Mouse (Mus musculus): Measurements from ENCODE around the gene Zfp36. TPM values are rescaled to one million over a fixed set of nuclear protein-coding genes. Genes with fewer than 3 reads are reported as not detected.

Zfp36 gene
- total and polyA plus RNA-seq, 2 experiments from 2014 or later, result 3.0 to 3.9 TPM

- no peak for ATAC-seq
- H3K4me2 ChIP-seq (ENCODE audit: low read depth, low read length), result no peak overlapping the region
- no peaks in the 10 kb centered on the region for H3K27me3 ChIP-seq (ENCODE audit: insufficient read depth, low read length)
- H3K9ac ChIP-seq (replicated peaks; ENCODE audit: low read length), result no peak overlapping the region
- no peaks in the 10 kb centered on the region for H3K4me1 ChIP-seq (ENCODE audit: insufficient read depth, low read length)
- no peak overlapping the region for H3K27ac ChIP-seq
- WGBS, result 86% methylated on average over 7 of the region's 7 CpGs
- H3K9me3 ChIP-seq (ENCODE audit: low read length), result no peaks in the 10 kb centered on the region
- DNase-seq (ENCODE audit: low spot score), result no peak
- peaks cover 23% of the 10 kb centered on the region; the same call in 1 of the 2 replicates for H3K36me3 ChIP-seq (ENCODE audit: insufficient read depth, low read length)
- H3K4me3 ChIP-seq (ENCODE audit: low read length), result no peak overlapping the region
- TF ChIP-seq CTCF (IDR thresholded peaks at IDR 0.05; ENCODE audit: low read depth), result no peak
Measured at GRCm38 (mm10) chr7:28386007-28386406, 6.0 kb upstream of the Zfp36 start.

- H3K9me3 ChIP-seq (ENCODE audit: low read length), result no peaks in the 10 kb centered on the region
- H3K9ac ChIP-seq (replicated peaks; ENCODE audit: low read length), result no peak overlapping the region
- no peak for TF ChIP-seq CTCF (IDR thresholded peaks at IDR 0.05; ENCODE audit: low read depth)
- WGBS, result 90% methylated on average over 9 of the region's 9 CpGs
- ATAC-seq (no peak), DNase-seq (ENCODE audit: low spot score) (no peak)
- H3K27me3 ChIP-seq (ENCODE audit: insufficient read depth, low read length), result no peaks in the 10 kb centered on the region
- no peaks in the 10 kb centered on the region for H3K4me1 ChIP-seq (ENCODE audit: insufficient read depth, low read length)
- H3K36me3 ChIP-seq (ENCODE audit: insufficient read depth, low read length), result peaks cover 18% of the 10 kb centered on the region; the same call in 1 of the 2 replicates
- no peak overlapping the region for H3K4me3 ChIP-seq (ENCODE audit: low read length)
- no peak overlapping the region for H3K27ac ChIP-seq
- no peak overlapping the region for H3K4me2 ChIP-seq (ENCODE audit: low read depth, low read length)
Measured at GRCm38 (mm10) chr7:28385196-28385595, 5.1 kb upstream of the Zfp36 start.

GRCm38 (mm10) chr7:28384162-28384561 lies 4.1 kb upstream of the Zfp36 start:
- H3K36me3 ChIP-seq (ENCODE audit: insufficient read depth, low read length), result peaks cover 12% of the 10 kb centered on the region; the same call in 1 of the 2 replicates
- H3K4me2 ChIP-seq (ENCODE audit: low read depth, low read length), result no peak overlapping the region
- H3K4me3 ChIP-seq (ENCODE audit: low read length), result no peak overlapping the region
- TF ChIP-seq CTCF (IDR thresholded peaks at IDR 0.05; ENCODE audit: low read depth), result no peak
- ATAC-seq (no peak), DNase-seq (ENCODE audit: low spot score) (no peak)
- no peaks in the 10 kb centered on the region for H3K9me3 ChIP-seq (ENCODE audit: low read length)
- no peaks in the 10 kb centered on the region for H3K4me1 ChIP-seq (ENCODE audit: insufficient read depth, low read length)
- no peaks in the 10 kb centered on the region for H3K27me3 ChIP-seq (ENCODE audit: insufficient read depth, low read length)
- H3K27ac ChIP-seq, result no peak overlapping the region
- no peak overlapping the region for H3K9ac ChIP-seq (replicated peaks; ENCODE audit: low read length)
- 81% methylated on average over 6 of the region's 6 CpGs for WGBS

- H3K9me3 ChIP-seq (ENCODE audit: low read length), result no peaks in the 10 kb centered on the region
Measured at GRCm38 (mm10) chr7:28383606-28384005, 3.6 kb upstream of the Zfp36 start.

GRCm38 (mm10) chr7:28382981-28383396 lies 2.9 kb upstream of the Zfp36 start:
- Histone ChIP-seq H3K27ac (peak overlapping the region; percentile 76; the same call in 1 of the 2 replicates), H3K9ac (replicated peaks; ENCODE audit: low read length) (no peak overlapping the region), H3K27me3 (ENCODE audit: insufficient read depth, low read length) (no peaks in the 10 kb centered on the region), H3K4me2 (ENCODE audit: low read depth, low read length) (no peak overlapping the region), H3K4me3 (ENCODE audit: low read length) (no peak overlapping the region), H3K36me3 (ENCODE audit: insufficient read depth, low read length) (peaks cover 2% of the 10 kb centered on the region; the same call in 1 of the 2 replicates), H3K9me3 (ENCODE audit: low read length) (no peaks in the 10 kb centered on the region), H3K4me1 (ENCODE audit: insufficient read depth, low read length) (peaks cover 5% of the 10 kb centered on the region)
- WGBS, result 72% methylated on average over 11 of the region's 11 CpGs
- no peak for ATAC-seq
- DNase-seq (ENCODE audit: low spot score), result peak; percentile 10
- no peak for TF ChIP-seq CTCF (IDR thresholded peaks at IDR 0.05; ENCODE audit: low read depth)

More at GRCm38 (mm10) chr7:28383606-28384005, 3.6 kb upstream of the Zfp36 start:
- DNase-seq (ENCODE audit: low spot score), result no peak
- Histone ChIP-seq H3K36me3 (ENCODE audit: insufficient read depth, low read length) (peaks cover 8% of the 10 kb centered on the region; the same call in 1 of the 2 replicates), H3K27ac (no peak overlapping the region), H3K4me3 (ENCODE audit: low read length) (no peak overlapping the region), H3K4me1 (ENCODE audit: insufficient read depth, low read length) (no peaks in the 10 kb centered on the region), H3K4me2 (ENCODE audit: low read depth, low read length) (no peak overlapping the region), H3K9ac (replicated peaks; ENCODE audit: low read length) (no peak overlapping the region), H3K27me3 (ENCODE audit: insufficient read depth, low read length) (no peaks in the 10 kb centered on the region)
- 84% methylated on average over 4 of the region's 4 CpGs for WGBS
- no peak for ATAC-seq
- no peak for TF ChIP-seq CTCF (IDR thresholded peaks at IDR 0.05; ENCODE audit: low read depth)

- Histone ChIP-seq H3K36me3 (ENCODE audit: insufficient read depth, low read length) (no peaks in the 10 kb centered on the region; the same call in 1 of the 2 replicates), H3K9me3 (ENCODE audit: low read length) (no peaks in the 10 kb centered on the region), H3K4me1 (ENCODE audit: insufficient read depth, low read length) (peaks cover 7% of the 10 kb centered on the region), H3K4me3 (ENCODE audit: low read length) (no peak overlapping the region), H3K27ac (peak overlapping the region; percentile 76; the same call in 1 of the 2 replicates), H3K4me2 (ENCODE audit: low read depth, low read length) (peak overlapping the region; percentile 49; the same call in 1 of the 2 replicates), H3K27me3 (ENCODE audit: insufficient read depth, low read length) (no peaks in the 10 kb centered on the region), H3K9ac (replicated peaks; ENCODE audit: low read length) (no peak overlapping the region)
- TF ChIP-seq CTCF (IDR thresholded peaks at IDR 0.05; ENCODE audit: low read depth), result no peak
- 54% methylated on average over 12 of the region's 12 CpGs for WGBS
- ATAC-seq, result no peak
- peak; percentile 17 for DNase-seq (ENCODE audit: low spot score)
Measured at GRCm38 (mm10) chr7:28382347-28382951, 2.4 kb upstream of the Zfp36 start.

GRCm38 (mm10) chr7:28381938-28382337 lies 1.9 kb upstream of the Zfp36 start:
- Histone ChIP-seq H3K9ac (replicated peaks; ENCODE audit: low read length) (no peak overlapping the region; the same call in 1 of the 2 replicates), H3K27ac (peak overlapping the region; percentile 76), H3K27me3 (ENCODE audit: insufficient read depth, low read length) (no peaks in the 10 kb centered on the region), H3K36me3 (ENCODE audit: insufficient read depth, low read length) (no peaks in the 10 kb centered on the region), H3K9me3 (ENCODE audit: low read length) (no peaks in the 10 kb centered on the region), H3K4me3 (ENCODE audit: low read length) (peak overlapping the region; percentile 22; the same call in 1 of the 2 replicates), H3K4me2 (ENCODE audit: low read depth, low read length) (peak overlapping the region; percentile 49), H3K4me1 (ENCODE audit: insufficient read depth, low read length) (peaks cover 7% of the 10 kb centered on the region)
- TF ChIP-seq CTCF (IDR thresholded peaks at IDR 0.05; ENCODE audit: low read depth), result no peak
- 6% methylated on average over 20 of the region's 20 CpGs for WGBS
- ATAC-seq, result peak; percentile 2; the same call in 1 of the 2 replicates
- DNase-seq (ENCODE audit: low spot score), result peak; percentile 39

Data from hindbrain, postnatal 0 days (tissue).